Mouse (Mus musculus): ENCODE measurements around the gene Vmn2r9. TPM values are rescaled to one million over a fixed set of nuclear protein-coding genes. Genes with fewer than 3 reads are reported as not detected.

The Vmn2r9 gene
- not detected for polyA plus RNA-seq (2017; shearing (Covaris generic))

DNA sequence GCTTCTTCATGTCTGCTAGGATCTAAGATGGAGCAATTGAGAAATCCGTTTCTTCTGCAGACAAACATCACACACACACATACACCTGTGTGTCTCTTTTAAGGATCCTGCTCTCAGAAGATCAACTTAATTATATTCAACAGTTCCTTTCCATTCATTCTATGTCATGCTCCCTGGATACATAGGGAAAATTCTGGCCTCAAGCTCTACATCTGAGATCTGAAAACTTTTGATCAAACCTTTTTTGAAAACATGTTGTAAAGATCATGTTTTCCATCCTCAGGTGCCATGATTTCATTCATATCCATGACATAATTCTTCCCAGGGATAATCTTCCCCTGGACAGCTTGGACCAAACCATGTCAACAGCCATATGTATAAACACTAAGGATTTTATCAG is at the start of gene Vmn2r9:
Vmn2r9 (minus strand) TSS at position 101 of the 400 bp plus-strand sequence.

DNA sequence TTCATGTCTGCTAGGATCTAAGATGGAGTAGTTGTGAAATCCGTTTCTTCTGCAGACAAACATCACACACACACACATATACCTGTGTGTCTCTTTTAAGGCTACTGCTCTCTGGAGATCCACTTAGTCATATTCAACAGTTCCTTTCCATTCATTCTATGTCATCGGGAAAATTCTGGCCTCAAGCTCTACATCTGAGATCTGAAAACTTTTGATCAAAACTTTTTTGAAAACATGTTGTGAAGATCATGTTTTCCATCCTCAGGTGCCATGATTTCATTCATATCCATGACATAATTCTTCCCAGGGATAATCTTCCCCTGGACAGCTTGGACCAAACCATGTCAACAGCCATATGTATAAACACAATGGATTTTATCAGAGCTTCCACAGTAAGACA is 43.7 kb downstream of the Vmn2r9 start, which contains the start of gene Vmn2r8:
Vmn2r8 (minus strand) TSS at position 101 of the 400 bp plus-strand sequence.

DNA sequence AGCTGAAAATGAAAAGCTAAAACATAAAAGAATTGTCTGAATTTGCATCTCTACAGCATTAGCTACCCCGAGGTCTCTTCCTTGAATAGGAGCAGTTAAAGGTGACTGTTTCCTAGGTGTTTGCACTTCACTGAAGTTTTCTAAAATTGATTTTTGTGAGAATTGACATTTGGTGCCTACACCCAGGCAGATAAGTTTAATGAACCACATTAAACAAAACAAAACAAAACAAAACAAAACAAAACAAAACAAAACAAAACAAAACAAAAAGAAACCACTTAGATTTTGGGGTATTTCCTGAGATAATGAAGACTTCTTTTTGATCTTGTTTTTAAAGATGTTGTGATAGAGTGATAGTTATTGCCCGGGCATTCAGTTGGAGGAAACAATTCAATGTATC is 57.1 kb downstream of the Vmn2r9 start, which contains the start of gene Tmed11:
Tmed11 (minus strand) TSS at position 101 of the 400 bp plus-strand sequence.

Other genes with a start within 250 kb of the Vmn2r9 start
- gene Gak, start 222.8 kb downstream of the Vmn2r9 start, polyA plus RNA-seq (2017; shearing (Covaris generic)), result 153 TPM
- 42.7 TPM for gene Tmem175, start 222.8 kb downstream of the Vmn2r9 start, polyA plus RNA-seq (2017; shearing (Covaris generic))
- 50.5 TPM for gene Idua, start 192.3 kb downstream of the Vmn2r9 start, polyA plus RNA-seq (2017; shearing (Covaris generic))
- gene Dgkq, start 182.9 kb downstream of the Vmn2r9 start, polyA plus RNA-seq (2017; shearing (Covaris generic)), result 15.6 TPM
- 0.12 TPM for gene Slc26a1, start 177.0 kb downstream of the Vmn2r9 start, polyA plus RNA-seq (2017; shearing (Covaris generic))
- not detected for gene Fgfrl1, start 160.2 kb downstream of the Vmn2r9 start, polyA plus RNA-seq (2017; shearing (Covaris generic))
- gene Rnf212, start 77.6 kb downstream of the Vmn2r9 start, polyA plus RNA-seq (2017; shearing (Covaris generic)), result not detected
- gene Tmed11, start 57.2 kb downstream of the Vmn2r9 start, polyA plus RNA-seq (2017; shearing (Covaris generic)), result not detected
- gene Vmn2r8, start 43.8 kb downstream of the Vmn2r9 start, polyA plus RNA-seq (2017; shearing (Covaris generic)), result not detected
- gene Vmn2r10, start 153.9 kb upstream of the Vmn2r9 start, polyA plus RNA-seq (2017; shearing (Covaris generic)), result not detected
- gene Vmn2r11, start 207.0 kb upstream of the Vmn2r9 start, polyA plus RNA-seq (2017; shearing (Covaris generic)), result 0.26 TPM
- gene Vmn2r12, start 245.3 kb upstream of the Vmn2r9 start, polyA plus RNA-seq (2017; shearing (Covaris generic)), result not detected